Mouse (Mus musculus) embryonic facial prominence, embryonic 15.5 days (tissue): ENCODE measurements around the gene Pacsin2. TPM values are rescaled to one million over a fixed set of nuclear protein-coding genes. Genes with fewer than 3 reads are reported as not detected.
A peak's percentile ranks its signal among the peaks of the same experiment; 100 is the strongest.
"Not testable (repeated sequence)": the region's sequence is repeated elsewhere in the genome, so short reads cannot be mapped to it uniquely, and the experiment has no call there.

ENCODE experiments used
- ATAC-seq: fragments of 200-750 bp; cut with Nextera tagmentation; 2 replicates; pipeline ENCODE4 v1.8.0; 2017; ENCODE audit warnings: low read depth, moderate TSS enrichment; ENCODE audit not compliant: insufficient number of reproducible peaks, low FRiP score, low TSS enrichment
- H3K27ac ChIP-seq: fragments of 300-500 bp; sonication (generic); replicated peaks from 2 replicates; pipeline ENCODE4 v1.5.1; 2015; ENCODE audit warnings: mild to moderate bottlenecking, inconsistent platforms
- H3K27me3 ChIP-seq: fragments of 300-500 bp; sonication (generic); 2 replicates; pipeline ENCODE4 v1.6.1; 2015; ENCODE audit warnings: inconsistent platforms
- H3K36me3 ChIP-seq: fragments of 300-500 bp; sonication (generic); 2 replicates; pipeline ENCODE4 v1.6.1; 2015; ENCODE audit warnings: mild to moderate bottlenecking, inconsistent platforms
- H3K4me1 ChIP-seq: fragments of 300-500 bp; sonication (generic); 2 replicates; pipeline ENCODE4 v1.6.1; 2015; ENCODE audit warnings: inconsistent platforms
- H3K4me2 ChIP-seq: fragments of 300-500 bp; sonication (generic); replicated peaks from 2 replicates; pipeline ENCODE4 v1.6.1; 2015; ENCODE audit warnings: mild to moderate bottlenecking, inconsistent platforms
- H3K4me3 ChIP-seq: fragments of 300-500 bp; sonication (generic); replicated peaks from 2 replicates; pipeline ENCODE4 v1.5.1; 2015; ENCODE audit warnings: mild to moderate bottlenecking, inconsistent platforms
- H3K9ac ChIP-seq: fragments of 300-500 bp; sonication (generic); 2 replicates; pipeline ENCODE4 v1.6.1; 2015; ENCODE audit warnings: inconsistent platforms
- H3K9me3 ChIP-seq: fragments of 300-500 bp; sonication (generic); replicated peaks from 2 replicates; pipeline ENCODE4 v1.6.1; 2016; ENCODE audit warnings: inconsistent platforms
- WGBS: fragments of 180-500 bp; shearing (Covaris S2); methylation state at CpG from one replicate; pipeline ENCODE4 v1.1.7; 2015; 5-methylcytosine and 5-hydroxymethylcytosine counted together
- polyA plus RNA-seq: library from polyadenylated mRNA; unstranded; fragments of >200 nt; fragmentation: Nextera tagmentation; extraction: Ambion mirVana; gene quantifications from 2 replicates; pipeline ENCODE4 v1.2.1, GENCODE M21; 2015

Gene Pacsin2
- polyA plus RNA-seq, 1 experiment from 2014 or later = 67.1 TPM

DNA sequence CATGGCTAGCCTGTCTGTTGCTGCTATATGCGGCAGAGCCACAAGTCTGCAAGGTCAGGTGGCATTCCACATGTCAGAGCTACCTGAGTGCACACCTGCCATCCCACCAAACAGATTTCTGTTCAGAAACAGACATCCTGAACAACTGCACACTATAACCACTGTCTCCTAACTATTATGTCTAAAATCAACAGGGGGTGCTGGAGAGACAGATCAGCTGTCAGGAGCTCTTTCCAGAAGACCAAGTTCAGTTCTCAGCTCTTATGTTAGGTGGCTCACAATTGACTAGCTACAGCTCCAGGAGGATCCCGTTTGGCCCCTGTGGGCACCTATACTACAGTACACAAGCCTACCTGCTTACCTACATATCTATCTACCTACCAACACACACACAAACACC, 71.7 kb downstream of the Pacsin2 start:
- Histone ChIP-seq H3K36me3 (peaks cover 30% of the 10 kb centered on the region), H3K4me2 (no peak overlapping the region), H3K9me3 (no peaks in the 10 kb centered on the region), H3K27ac (no peak overlapping the region), H3K4me3 (no peak overlapping the region), H3K4me1 (peaks cover 10% of the 10 kb centered on the region), H3K9ac (no peak overlapping the region), H3K27me3 (no peaks in the 10 kb centered on the region)
- no peak for ATAC-seq
- 71% methylated on average over 2 of the region's 2 CpGs for WGBS

- H3K4me3 ChIP-seq = no peak overlapping the region
- ATAC-seq = no peak
- no peaks in the 10 kb centered on the region for H3K9me3 ChIP-seq
- peaks cover 67% of the 10 kb centered on the region for H3K36me3 ChIP-seq
- no peaks in the 10 kb centered on the region for H3K4me1 ChIP-seq
- no peaks in the 10 kb centered on the region for H3K27me3 ChIP-seq
- 89% methylated on average over 2 of the region's 2 CpGs for WGBS
- H3K27ac ChIP-seq = no peak overlapping the region
- H3K9ac ChIP-seq = no peak overlapping the region
- H3K4me2 ChIP-seq = no peak overlapping the region
Observed at GRCm38 (mm10) chr15:83387911-83388310, 76.5 kb downstream of the Pacsin2 start.

DNA sequence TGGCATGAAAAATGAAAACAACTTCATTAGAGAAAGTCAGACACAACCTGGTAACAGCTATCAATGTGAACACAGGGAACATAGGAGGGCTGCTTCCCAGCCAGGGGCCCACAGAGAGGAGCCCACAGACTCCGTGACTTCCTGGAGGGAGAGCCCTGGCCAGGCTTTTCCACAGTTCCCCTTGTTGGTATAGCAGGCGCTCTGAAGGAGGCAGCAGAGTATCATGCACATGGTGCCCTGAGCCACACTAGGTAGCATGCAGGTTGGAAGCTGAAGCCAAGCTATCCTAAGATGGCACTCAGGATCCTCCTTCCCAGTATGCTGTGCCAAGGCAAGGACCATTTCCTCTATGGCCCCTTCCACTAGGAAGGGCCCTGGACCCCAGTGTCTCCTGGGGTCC, 80.8 kb downstream of the Pacsin2 start:
- H3K4me2 ChIP-seq = no peak overlapping the region
- peaks cover 78% of the 10 kb centered on the region for H3K36me3 ChIP-seq
- ATAC-seq = no peak
- WGBS = 79% methylated on average over 2 of the region's 2 CpGs
- H3K27ac ChIP-seq = no peak overlapping the region
- no peak overlapping the region for H3K9ac ChIP-seq
- H3K9me3 ChIP-seq = no peaks in the 10 kb centered on the region
- H3K4me3 ChIP-seq = no peak overlapping the region
- H3K4me1 ChIP-seq = no peaks in the 10 kb centered on the region
- H3K27me3 ChIP-seq = no peaks in the 10 kb centered on the region

- H3K36me3 ChIP-seq = peaks cover 78% of the 10 kb centered on the region
Observed at GRCm38 (mm10) chr15:83383136-83383535, 81.3 kb downstream of the Pacsin2 start.

DNA sequence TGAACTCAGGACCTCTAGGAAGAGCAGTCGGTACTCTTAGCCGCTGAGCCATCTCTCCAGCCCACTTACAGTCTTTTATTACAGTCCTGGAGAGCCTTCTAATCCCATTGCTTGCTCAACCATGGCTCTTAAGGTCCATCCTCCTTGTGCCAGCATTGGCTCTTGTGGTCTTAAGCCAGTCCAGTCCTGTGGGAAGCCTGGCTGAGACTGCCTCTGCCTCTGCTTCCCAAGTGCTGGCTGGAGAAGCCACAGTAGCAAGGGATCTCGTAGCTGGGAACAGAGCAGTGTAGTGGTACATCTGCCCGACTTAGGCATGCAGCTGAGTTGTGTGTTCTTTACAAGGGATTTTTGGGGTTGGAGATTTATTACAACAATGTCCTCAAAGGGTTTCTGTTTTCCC, 81.9 kb downstream of the Pacsin2 start:
- H3K4me1 ChIP-seq = no peaks in the 10 kb centered on the region
- H3K27me3 ChIP-seq = no peaks in the 10 kb centered on the region
- no peaks in the 10 kb centered on the region for H3K9me3 ChIP-seq
- H3K4me3 ChIP-seq = no peak overlapping the region
- no peak for ATAC-seq
- WGBS = 91% methylated on average over 4 of the region's 4 CpGs
- H3K4me2 ChIP-seq = no peak overlapping the region
- H3K36me3 ChIP-seq = peaks cover 78% of the 10 kb centered on the region
- no peak overlapping the region for H3K9ac ChIP-seq
- H3K27ac ChIP-seq = no peak overlapping the region

More at GRCm38 (mm10) chr15:83383136-83383535, 81.3 kb downstream of the Pacsin2 start:
- Histone ChIP-seq H3K4me3 (no peak overlapping the region), H3K4me2 (no peak overlapping the region), H3K9ac (no peak overlapping the region), H3K27ac (no peak overlapping the region), H3K4me1 (no peaks in the 10 kb centered on the region), H3K9me3 (no peaks in the 10 kb centered on the region), H3K27me3 (no peaks in the 10 kb centered on the region)
- WGBS = 79% methylated on average over 5 of the region's 5 CpGs
- no peak for ATAC-seq

DNA sequence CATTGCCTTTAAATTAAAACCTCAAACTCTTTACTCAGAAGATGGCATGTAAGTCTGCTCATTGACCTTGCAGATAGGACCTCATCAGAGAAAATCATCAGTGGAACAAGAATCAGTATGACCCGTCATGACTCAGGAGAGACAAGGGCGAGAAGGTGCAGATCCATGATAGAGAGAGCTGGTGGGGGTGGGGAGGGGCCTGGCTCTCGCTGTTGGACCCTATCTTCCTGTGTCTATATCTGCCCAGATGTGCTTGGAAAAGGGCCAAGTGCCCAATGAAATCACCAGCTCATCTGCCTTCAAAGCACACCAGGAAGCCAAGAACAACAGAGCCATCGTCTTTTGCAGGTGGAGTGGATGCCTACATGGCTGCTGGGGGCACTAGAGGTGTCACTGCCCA, 87.3 kb downstream of the Pacsin2 start:
- Histone ChIP-seq H3K4me3 (no peak overlapping the region), H3K9ac (no peak overlapping the region), H3K9me3 (no peaks in the 10 kb centered on the region), H3K36me3 (peaks cover 41% of the 10 kb centered on the region), H3K27ac (no peak overlapping the region), H3K4me2 (no peak overlapping the region), H3K4me1 (no peaks in the 10 kb centered on the region), H3K27me3 (no peaks in the 10 kb centered on the region)
- WGBS = 79% methylated on average over 4 of the region's 4 CpGs
- ATAC-seq = no peak

GRCm38 (mm10) chr15:83375136-83375535, 89.3 kb downstream of the Pacsin2 start:
- H3K4me1 ChIP-seq = no peaks in the 10 kb centered on the region
- no peak overlapping the region for H3K9ac ChIP-seq
- ATAC-seq = no peak
- no peaks in the 10 kb centered on the region for H3K9me3 ChIP-seq
- no peaks in the 10 kb centered on the region for H3K27me3 ChIP-seq
- no peak overlapping the region for H3K27ac ChIP-seq
- H3K36me3 ChIP-seq = peaks cover 32% of the 10 kb centered on the region
- WGBS = 65% methylated on average over 4 of the region's 4 CpGs
- no peak overlapping the region for H3K4me3 ChIP-seq
- H3K4me2 ChIP-seq = no peak overlapping the region

DNA sequence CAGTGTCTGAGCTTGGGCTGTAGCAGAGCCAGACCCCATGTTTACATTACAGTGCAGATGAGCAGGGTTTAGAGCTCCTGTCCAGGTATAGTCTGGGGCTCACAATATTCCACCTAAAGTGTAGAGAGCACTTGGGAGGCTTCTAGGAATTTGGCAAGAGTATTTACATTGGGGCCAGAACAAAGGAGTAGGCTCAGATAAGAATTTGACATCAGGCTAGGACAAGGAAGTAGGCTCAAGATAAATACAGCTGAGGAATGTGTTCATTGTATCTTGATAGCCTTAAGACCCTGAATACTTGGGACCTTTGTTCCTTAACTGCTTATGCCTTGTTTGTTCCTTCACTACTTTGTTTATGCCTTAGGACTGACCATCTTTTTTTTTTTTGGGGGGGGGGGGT, 90.3 kb downstream of the Pacsin2 start:
- Histone ChIP-seq H3K4me2 (no peak overlapping the region), H3K27me3 (no peaks in the 10 kb centered on the region), H3K9me3 (no peaks in the 10 kb centered on the region), H3K4me1 (no peaks in the 10 kb centered on the region), H3K9ac (no peak overlapping the region), H3K4me3 (no peak overlapping the region), H3K27ac (no peak overlapping the region), H3K36me3 (peaks cover 21% of the 10 kb centered on the region)
- no peak for ATAC-seq

- H3K9ac ChIP-seq, H3K9me3 ChIP-seq, H3K4me1 ChIP-seq, H3K36me3 ChIP-seq, H3K27me3 ChIP-seq, H3K27ac ChIP-seq, H3K4me2 ChIP-seq, ATAC-seq, H3K4me3 ChIP-seq: not testable (repeated sequence)
- 92% methylated on average over 4 of the region's 4 CpGs for whole genome bisulfite sequencing
Observed at GRCm38 (mm10) chr15:83368702-83369101, 95.7 kb downstream of the Pacsin2 start.

GRCm38 (mm10) chr15:83368261-83368660, 96.1 kb downstream of the Pacsin2 start:
- Histone ChIP-seq H3K27me3 (no peaks in the 10 kb centered on the region), H3K4me2 (no peak overlapping the region), H3K9me3 (no peaks in the 10 kb centered on the region), H3K36me3 (no peaks in the 10 kb centered on the region), H3K4me3 (no peak overlapping the region), H3K27ac (no peak overlapping the region), H3K9ac (no peak overlapping the region), H3K4me1 (0 out of 2 replicates have a peak, but pooled peaks cover 10% of the 10 kb centered on the region)
- 75% methylated on average over 2 of the region's 2 CpGs for WGBS
- no peak for ATAC-seq

DNA sequence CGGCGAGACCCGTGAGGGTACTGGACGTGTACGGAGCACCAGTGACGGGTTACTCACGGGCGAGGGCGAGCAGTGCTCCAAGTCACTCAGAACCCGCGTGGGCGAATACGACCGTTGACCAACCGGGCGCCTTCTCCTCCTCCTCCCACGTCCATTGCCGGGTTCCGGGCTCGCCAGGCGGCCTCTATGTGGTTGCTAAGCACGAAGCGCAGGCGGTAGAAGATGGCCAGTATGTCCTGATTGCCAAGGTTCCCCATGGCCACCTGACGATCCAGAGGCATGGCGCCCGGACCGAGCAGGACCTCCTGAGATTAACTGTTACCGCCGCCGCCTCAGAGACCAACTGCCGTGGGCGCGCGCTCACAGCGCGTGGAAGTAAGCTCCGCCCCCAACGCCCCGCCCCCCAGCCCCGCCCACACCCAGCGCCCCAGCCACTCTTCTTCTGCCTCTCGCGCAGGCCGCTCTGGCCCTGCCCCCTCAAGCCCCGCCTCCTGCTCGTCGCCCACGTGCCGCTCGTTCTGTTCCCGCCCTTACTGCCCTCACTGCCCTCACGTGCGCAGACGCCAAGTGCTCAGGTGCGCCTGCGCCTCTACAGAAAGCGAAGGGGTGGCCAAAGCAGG, 97.4 kb downstream of the Pacsin2 start:
- 24% methylated on average over 58 of the region's 58 CpGs for WGBS
- Histone ChIP-seq H3K27me3 (no peaks in the 10 kb centered on the region), H3K4me2 (peak overlapping the region; percentile 82), H3K4me1 (0 out of 2 replicates have a peak, but pooled peaks cover 10% of the 10 kb centered on the region), H3K36me3 (no peaks in the 10 kb centered on the region), H3K4me3 (peak overlapping the region; percentile 37), H3K27ac (no peak overlapping the region), H3K9ac (no peak overlapping the region), H3K9me3 (no peaks in the 10 kb centered on the region)
- ATAC-seq = peak; percentile 80

DNA sequence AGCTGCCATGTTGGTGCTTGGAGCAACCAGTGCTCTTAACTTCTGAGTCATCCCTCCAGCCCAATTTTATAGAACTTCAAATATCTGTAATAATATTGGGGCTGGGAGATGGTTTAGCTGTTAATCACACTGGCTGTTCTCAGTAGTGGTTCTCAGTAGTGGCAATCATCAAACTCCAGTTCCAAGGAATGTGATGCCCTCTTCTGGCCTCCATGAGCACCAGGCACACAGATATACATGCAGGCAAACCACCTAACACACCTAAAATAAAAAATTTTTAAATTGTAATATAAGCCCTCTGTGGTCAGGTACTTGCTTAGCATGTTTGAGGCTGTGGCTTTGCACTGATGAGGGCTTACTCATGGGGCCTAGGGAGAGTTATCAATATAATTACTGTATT, 98.7 kb downstream of the Pacsin2 start:
- no peaks in the 10 kb centered on the region for H3K36me3 ChIP-seq
- H3K9ac ChIP-seq = no peak overlapping the region
- 0 out of 2 replicates have a peak, but pooled peaks cover 10% of the 10 kb centered on the region for H3K4me1 ChIP-seq
- H3K9me3 ChIP-seq = no peaks in the 10 kb centered on the region
- H3K27me3 ChIP-seq = no peaks in the 10 kb centered on the region
- H3K4me2 ChIP-seq = no peak overlapping the region
- H3K27ac ChIP-seq = no peak overlapping the region
- H3K4me3 ChIP-seq = no peak overlapping the region
- ATAC-seq = no peak
